In the genomic region with DNA sequence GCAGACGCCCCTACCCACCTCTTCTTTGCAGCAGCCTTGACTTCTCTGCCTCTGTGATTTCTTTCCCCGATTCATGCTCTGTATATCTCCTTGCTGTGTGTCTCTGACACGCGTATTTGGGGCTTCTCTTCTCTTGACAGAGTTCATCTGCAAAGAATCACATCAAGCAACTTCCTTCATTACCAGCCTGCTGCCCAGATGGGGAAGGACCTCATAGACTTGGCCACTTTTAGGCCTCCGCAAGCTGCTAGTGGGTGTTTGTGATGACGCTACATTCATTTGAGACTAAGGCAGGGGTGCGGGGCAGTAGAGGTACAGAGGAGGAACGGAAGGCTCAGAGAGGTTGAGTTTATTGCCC, we compare ENCODE assay signal across 8 mouse cellular contexts. TPM values are rescaled to one million over a fixed set of nuclear protein-coding genes. Genes with fewer than 3 reads are reported as not detected.
DNase-seq lines count a peak whose midpoint lies in the region; ATAC-seq lines count a peak whose summit lies in the region.

No protein-coding gene starts in this region.

- H3K4me3 ChIP-seq in kidney, embryonic 15.5 days (replicated peaks): peak overlapping the region; percentile 68
- H3K4me3 ChIP-seq in ES-E14 (ENCODE audit: insufficient read depth in 1 of 2, low read depth in 1 of 2, low read length in 2 of 2, poor library complexity in 1 of 2, severe bottlenecking in 1 of 2): peak overlapping the region; percentile 70 to 74
- peak overlapping the region; percentile 67 for H3K4me3 ChIP-seq in embryonic facial prominence, embryonic 15.5 days (replicated peaks)
- H3K4me3 ChIP-seq in intestine, embryonic 15.5 days (replicated peaks): peak overlapping the region; percentile 64
- peak overlapping the region; percentile 68 for H3K4me3 ChIP-seq in liver, embryonic 16.5 days (ENCODE audit: low read depth, low read length)
- H3K4me3 ChIP-seq in stomach, embryonic 15.5 days (replicated peaks): peak overlapping the region; percentile 63

- no peaks in the 10 kb centered on the region for H3K27me3 ChIP-seq in kidney, embryonic 15.5 days
- H3K27me3 ChIP-seq in embryonic facial prominence, embryonic 15.5 days: no peaks in the 10 kb centered on the region
- H3K27me3 ChIP-seq in intestine, embryonic 15.5 days (replicated peaks): no peaks in the 10 kb centered on the region
- no peaks in the 10 kb centered on the region for H3K27me3 ChIP-seq in liver, embryonic 16.5 days (ENCODE audit: control insufficient read depth, insufficient read depth, low read depth, low read length)
- no peaks in the 10 kb centered on the region for H3K27me3 ChIP-seq in stomach, embryonic 15.5 days (replicated peaks)

- H3K4me1 ChIP-seq in kidney, embryonic 15.5 days: peaks cover 9% of the 10 kb centered on the region
- H3K4me1 ChIP-seq in ES-E14 (ENCODE audit: control insufficient read depth in 2 of 2, insufficient read depth in 2 of 2, low read length in 2 of 2, poor library complexity in 1 of 2): peaks cover 2 to 13% of the 10 kb centered on the region in 2 experiments; a peak in 3 of 4 replicates
- H3K4me1 ChIP-seq in embryonic facial prominence, embryonic 15.5 days: peaks cover 9% of the 10 kb centered on the region; the same call in 1 of the 2 replicates
- peaks cover 3% of the 10 kb centered on the region for H3K4me1 ChIP-seq in intestine, embryonic 15.5 days (replicated peaks)
- H3K4me1 ChIP-seq in liver, embryonic 16.5 days (ENCODE audit: control insufficient read depth, low read depth, low read length): peaks cover 4% of the 10 kb centered on the region
- peaks cover 8% of the 10 kb centered on the region for H3K4me1 ChIP-seq in stomach, embryonic 15.5 days

- H3K27ac ChIP-seq in kidney, embryonic 15.5 days: peak overlapping the region; percentile 59
- H3K27ac ChIP-seq in ES-E14 (ENCODE audit: insufficient read depth, low read depth, low read length, poor library complexity, severe bottlenecking): no peak overlapping the region
- H3K27ac ChIP-seq in embryonic facial prominence, embryonic 15.5 days (replicated peaks): peak overlapping the region; percentile 59
- H3K27ac ChIP-seq in intestine, embryonic 15.5 days: peak overlapping the region; percentile 66; the same call in 1 of the 2 replicates
- H3K27ac ChIP-seq in liver, embryonic 16.5 days (ENCODE audit: low read length): no peak overlapping the region
- H3K27ac ChIP-seq in stomach, embryonic 15.5 days: peak overlapping the region; percentile 17; the same call in 1 of the 2 replicates

- DNase-seq in kidney, postnatal 25 days: no peak
- DNase-seq in ES-E14 (ENCODE audit: low read depth, low spot score): no peak
- DNase-seq in urinary bladder, postnatal 14 days (ENCODE audit: low spot score): no peak

- in situ Hi-C loops in ES-E14 (cut with MboI; ENCODE audit: low sequenced_read_pairs in 2 of 2, unreplicated experiment in 2 of 2): no loop called here

- 28% methylated on average over 8 of the region's 8 CpGs for WGBS in kidney, embryonic 15.5 days
- WGBS in embryonic facial prominence, embryonic 15.5 days: 34% methylated on average over 8 of the region's 8 CpGs
- WGBS in intestine, embryonic 15.5 days: 34% methylated on average over 8 of the region's 8 CpGs
- 37% methylated on average over 8 of the region's 8 CpGs for WGBS in liver, embryonic 16.5 days (ENCODE audit: insufficient replicate concordance)
- 28% methylated on average over 8 of the region's 8 CpGs for WGBS in stomach, embryonic 15.5 days

- peak overlapping the region; percentile 77 for H3K4me2 ChIP-seq in kidney, embryonic 15.5 days
- H3K4me2 ChIP-seq in embryonic facial prominence, embryonic 15.5 days (replicated peaks): peak overlapping the region; percentile 71
- peak overlapping the region; percentile 85 for H3K4me2 ChIP-seq in intestine, embryonic 15.5 days (replicated peaks)
- peak overlapping the region; percentile 76 for H3K4me2 ChIP-seq in liver, embryonic 16.5 days (ENCODE audit: low read depth, low read length)
- H3K4me2 ChIP-seq in stomach, embryonic 15.5 days: peak overlapping the region; percentile 81

- peak overlapping the region; percentile 46 for H3K9ac ChIP-seq in kidney, embryonic 15.5 days
- peak overlapping the region; percentile 82; the same call in 1 of the 2 replicates for H3K9ac ChIP-seq in ES-E14 (ENCODE audit: insufficient read depth, low read depth, low read length, poor library complexity, severe bottlenecking)
- peak overlapping the region; percentile 39; the same call in 1 of the 2 replicates for H3K9ac ChIP-seq in embryonic facial prominence, embryonic 15.5 days
- H3K9ac ChIP-seq in intestine, embryonic 15.5 days: peak overlapping the region; percentile 51
- peak overlapping the region; percentile 47; the same call in 1 of the 2 replicates for H3K9ac ChIP-seq in liver, embryonic 16.5 days (ENCODE audit: low read depth, low read length)
- no peak overlapping the region; the same call in 1 of the 2 replicates for H3K9ac ChIP-seq in stomach, embryonic 15.5 days

- no peaks in the 10 kb centered on the region for H3K9me3 ChIP-seq in kidney, embryonic 15.5 days (replicated peaks)
- no peaks in the 10 kb centered on the region for H3K9me3 ChIP-seq in ES-E14 (ENCODE audit: control insufficient read depth, insufficient read depth, low read depth, low read length)
- H3K9me3 ChIP-seq in embryonic facial prominence, embryonic 15.5 days (replicated peaks): no peaks in the 10 kb centered on the region
- no peaks in the 10 kb centered on the region for H3K9me3 ChIP-seq in intestine, embryonic 15.5 days
- H3K9me3 ChIP-seq in liver, embryonic 16.5 days (replicated peaks; ENCODE audit: control insufficient read depth, low read length): no peaks in the 10 kb centered on the region
- H3K9me3 ChIP-seq in stomach, embryonic 15.5 days: no peaks in the 10 kb centered on the region

- peaks cover 36% of the 10 kb centered on the region for H3K36me3 ChIP-seq in kidney, embryonic 15.5 days
- peaks cover 16% of the 10 kb centered on the region for H3K36me3 ChIP-seq in ES-E14 (ENCODE audit: control insufficient read depth, insufficient read depth, low read length, poor library complexity, severe bottlenecking)
- H3K36me3 ChIP-seq in embryonic facial prominence, embryonic 15.5 days: peaks cover 22% of the 10 kb centered on the region
- H3K36me3 ChIP-seq in intestine, embryonic 15.5 days: 0 out of 2 replicates have a peak, but pooled peaks cover 6% of the 10 kb centered on the region
- no peaks in the 10 kb centered on the region; the same call in 1 of the 2 replicates for H3K36me3 ChIP-seq in liver, embryonic 16.5 days (ENCODE audit: control insufficient read depth, insufficient read depth)
- H3K36me3 ChIP-seq in stomach, embryonic 15.5 days: peaks cover 2% of the 10 kb centered on the region; the same call in 1 of the 2 replicates

- 0 out of 2 replicates have a peak, but pooled peaks have one; percentile 29 for ATAC-seq in kidney, embryonic 15.5 days (replicated peaks; ENCODE audit: low FRiP score)
- no peak for ATAC-seq in embryonic facial prominence, embryonic 15.5 days (ENCODE audit: insufficient number of reproducible peaks, low FRiP score, low TSS enrichment, low read depth)
- ATAC-seq in intestine, embryonic 15.5 days: peak; percentile 46
- ATAC-seq in liver, embryonic 16.5 days (ENCODE audit: low read depth): no peak
- no peak for ATAC-seq in stomach, embryonic 15.5 days (ENCODE audit: insufficient read depth, low FRiP score, low read depth)

RNA-seq across cellular contexts. Expression of gene Mks1, which starts 0.6 kb away (rescaled TPM):
- 16.9 and 18.7 TPM in 2 replicates for polyA plus RNA-seq in kidney, embryonic 15.5 days (2015; fragmentation: Nextera tagmentation; extraction: Ambion mirVana)
- 14.2 and 21.1 TPM in 2 replicates for total RNA-seq in ES-E14 (2012; rRNA removed)
- 17.1 and 18.8 TPM in 2 replicates for polyA plus RNA-seq in embryonic facial prominence, embryonic 15.5 days (2015; fragmentation: Nextera tagmentation; extraction: Ambion mirVana)
- polyA plus RNA-seq in intestine, embryonic 15.5 days (2015; fragmentation: Nextera tagmentation; extraction: Ambion mirVana): 10.2 and 10.5 TPM in 2 replicates
- 1.2 and 1.6 TPM in 2 replicates for polyA plus RNA-seq in liver, embryonic 16.5 days (2015; fragmentation: Nextera tagmentation; extraction: Ambion mirVana)
- 12.0 and 13.4 TPM in 2 replicates for polyA plus RNA-seq in stomach, embryonic 15.5 days (2015; fragmentation: Nextera tagmentation; extraction: Ambion mirVana)

RNA-seq across cellular contexts. Expression of gene Epx, which starts 21.8 kb away (rescaled TPM):
- polyA plus RNA-seq in kidney, embryonic 15.5 days (2015; fragmentation: Nextera tagmentation; extraction: Ambion mirVana): 0.47 and 0.53 TPM in 2 replicates
- 0.31 and 0.53 TPM in 2 replicates for total RNA-seq in ES-E14 (2012; rRNA removed)
- 0.07 TPM in 1 of 2 replicates, not detected in the other for polyA plus RNA-seq in embryonic facial prominence, embryonic 15.5 days (2015; fragmentation: Nextera tagmentation; extraction: Ambion mirVana)
- polyA plus RNA-seq in intestine, embryonic 15.5 days (2015; fragmentation: Nextera tagmentation; extraction: Ambion mirVana): 0.14 and 0.16 TPM in 2 replicates
- polyA plus RNA-seq in liver, embryonic 16.5 days (2015; fragmentation: Nextera tagmentation; extraction: Ambion mirVana): 3.1 and 3.6 TPM in 2 replicates
- 0.14 and 0.21 TPM in 2 replicates for polyA plus RNA-seq in stomach, embryonic 15.5 days (2015; fragmentation: Nextera tagmentation; extraction: Ambion mirVana)

RNA-seq across cellular contexts. Expression of gene Lpo, which starts 25.5 kb away (rescaled TPM):
- 0.44 TPM in 1 of 2 replicates, not detected in the other for polyA plus RNA-seq in kidney, embryonic 15.5 days (2015; fragmentation: Nextera tagmentation; extraction: Ambion mirVana)
- total RNA-seq in ES-E14 (2012; rRNA removed): not detected in 2 replicates
- polyA plus RNA-seq in embryonic facial prominence, embryonic 15.5 days (2015; fragmentation: Nextera tagmentation; extraction: Ambion mirVana): 0.21 and 0.29 TPM in 2 replicates
- polyA plus RNA-seq in intestine, embryonic 15.5 days (2015; fragmentation: Nextera tagmentation; extraction: Ambion mirVana): 0.05 TPM in 1 of 2 replicates, not detected in the other
- not detected in 2 replicates for polyA plus RNA-seq in liver, embryonic 16.5 days (2015; fragmentation: Nextera tagmentation; extraction: Ambion mirVana)
- polyA plus RNA-seq in stomach, embryonic 15.5 days (2015; fragmentation: Nextera tagmentation; extraction: Ambion mirVana): 0.04 and 0.18 TPM in 2 replicates

RNA-seq across cellular contexts. Expression of gene Olfr462, which starts 38.5 kb away (rescaled TPM):
- polyA plus RNA-seq in kidney, embryonic 15.5 days (2015; fragmentation: Nextera tagmentation; extraction: Ambion mirVana): not detected in 2 replicates
- total RNA-seq in ES-E14 (2012; rRNA removed): not detected in 2 replicates
- not detected in 2 replicates for polyA plus RNA-seq in embryonic facial prominence, embryonic 15.5 days (2015; fragmentation: Nextera tagmentation; extraction: Ambion mirVana)
- polyA plus RNA-seq in intestine, embryonic 15.5 days (2015; fragmentation: Nextera tagmentation; extraction: Ambion mirVana): not detected in 2 replicates
- not detected in 2 replicates for polyA plus RNA-seq in liver, embryonic 16.5 days (2015; fragmentation: Nextera tagmentation; extraction: Ambion mirVana)
- not detected in 2 replicates for polyA plus RNA-seq in stomach, embryonic 15.5 days (2015; fragmentation: Nextera tagmentation; extraction: Ambion mirVana)

RNA-seq across cellular contexts. Expression of gene Olfr463, which starts 43.6 kb away (rescaled TPM):
- not detected in 2 replicates for polyA plus RNA-seq in kidney, embryonic 15.5 days (2015; fragmentation: Nextera tagmentation; extraction: Ambion mirVana)
- total RNA-seq in ES-E14 (2012; rRNA removed): not detected in 2 replicates
- not detected in 2 replicates for polyA plus RNA-seq in embryonic facial prominence, embryonic 15.5 days (2015; fragmentation: Nextera tagmentation; extraction: Ambion mirVana)
- not detected in 2 replicates for polyA plus RNA-seq in intestine, embryonic 15.5 days (2015; fragmentation: Nextera tagmentation; extraction: Ambion mirVana)
- not detected in 2 replicates for polyA plus RNA-seq in liver, embryonic 16.5 days (2015; fragmentation: Nextera tagmentation; extraction: Ambion mirVana)
- not detected in 2 replicates for polyA plus RNA-seq in stomach, embryonic 15.5 days (2015; fragmentation: Nextera tagmentation; extraction: Ambion mirVana)

Comparison
In these comparisons a context has a peak if more than half of its experiments do, and no peak if none do; other contexts are left out.
1. ATAC-seq: peak in kidney, embryonic 15.5 days (single experiment) and intestine, embryonic 15.5 days (single experiment); none in embryonic facial prominence, embryonic 15.5 days (single experiment), liver, embryonic 16.5 days (single experiment) and stomach, embryonic 15.5 days (single experiment).
2. H3K27ac ChIP-seq: peak in kidney, embryonic 15.5 days (single experiment), embryonic facial prominence, embryonic 15.5 days (single experiment), intestine, embryonic 15.5 days (single experiment) and stomach, embryonic 15.5 days (single experiment); none in ES-E14 (single experiment) and liver, embryonic 16.5 days (single experiment).
3. Peak in every context shown above with its lines, with median percentiles within 50 percentile points of each other: H3K4me2 ChIP-seq and H3K4me3 ChIP-seq.